Mouse (Mus musculus) CH12.LX (cell line): Measurements from ENCODE around the gene Chrm3. TPM values are rescaled to one million over a fixed set of nuclear protein-coding genes. Genes with fewer than 3 reads are reported as not detected.

Experiments
- DNase-seq: peaks from one replicate; pipeline ENCODE4 v3.0.0-alpha.2; 2013; ENCODE audit errors: extremely low read depth
- H3K27ac ChIP-seq: 2 replicates; pipeline ENCODE4 v1.5.1; 2012; ENCODE audit warnings: low read depth, mild to moderate bottlenecking, control low read depth, moderate library complexity; ENCODE audit not compliant: insufficient read depth
- H3K27me3 ChIP-seq: replicated peaks from 2 replicates; pipeline ENCODE3; 2012; ENCODE audit warnings: inconsistent platforms
- H3K36me3 ChIP-seq, 2 experiments: replicated peaks in 1 of 2; 2 replicates each; pipeline versions ENCODE3 to v1.6.1; 2012; ENCODE audit warnings: inconsistent platforms in 1 of 2, low read length in 1 of 2, mild to moderate bottlenecking in 1 of 2, mixed read lengths in 1 of 2, moderate library complexity in 1 of 2; ENCODE audit not compliant: control insufficient read depth in 1 of 2, insufficient read depth in 1 of 2
- H3K4me1 ChIP-seq, 2 experiments: 2 replicates each; pipeline ENCODE4 v1.6.1; 2012; ENCODE audit warnings: inconsistent platforms in 1 of 2, moderate library complexity in 1 of 2; ENCODE audit not compliant: insufficient read depth in 2 of 2, control insufficient read depth in 1 of 2
- H3K4me2 ChIP-seq: 2 replicates; pipeline ENCODE4 v1.6.1; 2012; ENCODE audit warnings: low read depth, mild to moderate bottlenecking, control low read depth; ENCODE audit not compliant: poor library complexity, insufficient read depth, severe bottlenecking
- H3K4me3 ChIP-seq, 3 experiments: fragments of 150-350 bp in 1 of 3; sonication (generic) in 1 of 3; replicated peaks in 1 of 3; 2 replicates each; pipeline versions ENCODE3 to v1.5.1; 2011 to 2012; ENCODE audit warnings: low read depth in 2 of 3, low read length in 2 of 3, mild to moderate bottlenecking in 2 of 3, moderate library complexity in 2 of 3, control low read depth in 1 of 3, improper control_type of control experiment in 1 of 3, inconsistent platforms in 1 of 3, mixed read lengths in 1 of 3; ENCODE audit not compliant: poor library complexity in 1 of 3
- H3K79me2 ChIP-seq: replicated peaks from 2 replicates; pipeline ENCODE4 v1.6.1; 2012; ENCODE audit warnings: mild to moderate bottlenecking, moderate library complexity; ENCODE audit not compliant: control insufficient read depth, poor library complexity, insufficient read depth, severe bottlenecking; ENCODE audit errors: extremely low read depth
- H3K9ac ChIP-seq: 2 replicates; pipeline ENCODE4 v1.6.1; 2012; ENCODE audit warnings: low read depth, mild to moderate bottlenecking, control low read depth, moderate library complexity; ENCODE audit not compliant: insufficient read depth
- H3K9me3 ChIP-seq: replicated peaks from 2 replicates; pipeline ENCODE3; 2012; ENCODE audit warnings: low read length, inconsistent platforms, mixed read lengths
- BHLHE40 ChIP-seq: IDR thresholded peaks from 2 replicates; pipeline ENCODE4 v1.6.1; 2011; ENCODE audit warnings: mild to moderate bottlenecking, low read depth, low read length, improper control_type of control experiment
- CHD1 ChIP-seq: IDR thresholded peaks from 2 replicates; pipeline ENCODE4 v1.6.1; 2012; ENCODE audit warnings: low read depth, low read length, improper control_type of control experiment, inconsistent platforms
- ETS1 ChIP-seq: conservative IDR thresholded peaks from 2 replicates; pipeline ENCODE4 v1.6.1; 2012; ENCODE audit warnings: low read depth, mild to moderate bottlenecking, inconsistent platforms, low read length, improper control_type of control experiment, moderate library complexity
- GABPA ChIP-seq: IDR thresholded peaks from 2 replicates; pipeline ENCODE4 v1.6.1; 2012; ENCODE audit warnings: low read depth, low read length, improper control_type of control experiment, inconsistent platforms; ENCODE audit not compliant: insufficient replicate concordance
- KAT2A ChIP-seq: IDR thresholded peaks from 2 replicates; pipeline ENCODE4 v1.6.1; 2012; ENCODE audit warnings: low read length, improper control_type of control experiment, inconsistent platforms; ENCODE audit not compliant: insufficient replicate concordance
- MAFK ChIP-seq: IDR thresholded peaks from 2 replicates; pipeline ENCODE4 v1.6.1; 2011; ENCODE audit warnings: low read length, improper control_type of control experiment; ENCODE audit not compliant: insufficient replicate concordance
- MAX ChIP-seq: IDR thresholded peaks from 2 replicates; pipeline ENCODE4 v1.6.1; 2011; ENCODE audit warnings: low read length, improper control_type of control experiment
- MAZ ChIP-seq: IDR thresholded peaks from 2 replicates; pipeline ENCODE4 v1.6.1; 2012; ENCODE audit warnings: low read depth, mild to moderate bottlenecking, inconsistent platforms, low read length, improper control_type of control experiment, moderate library complexity
- MYC ChIP-seq: IDR thresholded peaks from 2 replicates; pipeline ENCODE4 v1.6.1; 2011; ENCODE audit warnings: low read depth, mild to moderate bottlenecking, improper control_type of control experiment, low read length
- NELFE ChIP-seq: IDR thresholded peaks from 2 replicates; pipeline ENCODE4 v1.6.1; 2011; ENCODE audit warnings: low read depth, low read length, improper control_type of control experiment
- PAX5 ChIP-seq: IDR thresholded peaks from 2 replicates; pipeline ENCODE4 v1.6.1; 2012; ENCODE audit warnings: low read length, inconsistent platforms, mixed read lengths
- RCOR1 ChIP-seq: conservative IDR thresholded peaks from 2 replicates; pipeline ENCODE4 v1.6.1; 2012; ENCODE audit warnings: low read depth, mild to moderate bottlenecking, inconsistent platforms, low read length, improper control_type of control experiment
- USF1 ChIP-seq: IDR thresholded peaks from 2 replicates; pipeline ENCODE4 v1.6.1; 2014; ENCODE audit warnings: low read depth, mild to moderate bottlenecking, inconsistent platforms, low read length, improper control_type of control experiment
- USF2 ChIP-seq: conservative IDR thresholded peaks from 2 replicates; pipeline ENCODE4 v1.6.1; 2011; ENCODE audit warnings: low read depth, low read length, improper control_type of control experiment
- ZC3H11A ChIP-seq: IDR thresholded peaks from 2 replicates; pipeline ENCODE4 v1.6.1; 2012; ENCODE audit warnings: low read depth, mild to moderate bottlenecking, inconsistent platforms, low read length, improper control_type of control experiment
- ZKSCAN1 ChIP-seq: IDR thresholded peaks from 2 replicates; pipeline ENCODE4 v1.6.1; 2012; ENCODE audit warnings: low read depth, inconsistent platforms, low read length, improper control_type of control experiment, borderline replicate concordance
- dilution Hi-C: fragments of 300-500 bp; cut with MboI; formaldehyde crosslinking; loops from 2 replicates; pipeline ENCODE4 v1.14.3; 2020; ENCODE audit warnings: low sequenced_read_pairs; ENCODE audit not compliant: extremely low pct_unique_long_range_greater_than_20kb, extremely low pct_ligation_motif_present
- in situ Hi-C: fragments of 300-500 bp; cut with MboI; formaldehyde crosslinking; loops from 3 replicates; pipeline ENCODE4 v1.14.3; 2019; ENCODE audit warnings: low sequenced_read_pairs, low pct_ligation_motif_present, low pct_unique_long_range_greater_than_20kb, mixed read lengths
- polyA plus RNA-seq: library from polyadenylated mRNA; unstranded; fragments of >175 nt; gene quantifications from 2 replicates; pipeline ENCODE4 v1.2.1, GENCODE M21; 2012; ENCODE audit warnings: low read depth; ENCODE audit not compliant: insufficient read length
- total RNA-seq, 2 experiments: library from RNA; depleted of rRNA; stranded (reverse); fragments of 300-350 nt in 1 of 2; fragments of >200 nt in 1 of 2; gene quantifications; 2 replicates each; pipeline ENCODE4 v1.2.3; 2012 to 2014

The Chrm3 gene
- total and polyA plus RNA-seq, 3 experiments: not detected

- in situ Hi-C loops: no loop called here
- H3K27me3 ChIP-seq: no peaks in the 10 kb centered on the region
- no peaks in the 10 kb centered on the region for H3K4me1 ChIP-seq
- no peaks in the 10 kb centered on the region for H3K79me2 ChIP-seq
- H3K4me2 ChIP-seq: no peak overlapping the region
- H3K27ac ChIP-seq: no peak overlapping the region
- no peak for DNase-seq
- no peak for TF ChIP-seq MAZ
- TF ChIP-seq BHLHE40: no peak
- TF ChIP-seq USF1: no peak
- TF ChIP-seq MAFK: no peak
- TF ChIP-seq USF2: no peak
- TF ChIP-seq ZKSCAN1: no peak
- TF ChIP-seq KAT2A: no peak
- TF ChIP-seq GABPA: no peak
- TF ChIP-seq RCOR1: no peak
- TF ChIP-seq MYC: no peak
- no peak for TF ChIP-seq MAX
- no peak for TF ChIP-seq PAX5
- TF ChIP-seq ETS1: no peak
- no peak for TF ChIP-seq NELFE
- TF ChIP-seq, all 38 proteins: peak for 0
- Histone ChIP-seq H3K36me3 (no peaks in the 10 kb centered on the region), H3K9ac (no peak overlapping the region), H3K4me3 (no peak overlapping the region), H3K9me3 (no peaks in the 10 kb centered on the region)
- dilution Hi-C loops: no loop called here
Observed at GRCm38 (mm10) chr13:9938798-9939485, 421.7 kb downstream of the Chrm3 start.

GRCm38 (mm10) chr13:9932714-9933113 is 427.9 kb downstream of the Chrm3 start:
- DNase-seq: no peak
- no peak overlapping the region for H3K9ac ChIP-seq
- no peak overlapping the region for H3K4me3 ChIP-seq
- H3K9me3 ChIP-seq: no peaks in the 10 kb centered on the region
- no peaks in the 10 kb centered on the region for H3K36me3 ChIP-seq
- H3K27me3 ChIP-seq: no peaks in the 10 kb centered on the region
- TF ChIP-seq CHD1: no peak
- no peak for TF ChIP-seq ZC3H11A
- dilution Hi-C loops (no loop called here), in situ Hi-C loops (no loop called here)
- no peak overlapping the region for H3K4me2 ChIP-seq
- H3K79me2 ChIP-seq: no peaks in the 10 kb centered on the region
- H3K4me1 ChIP-seq: peaks cover 6 to 10% of the 10 kb centered on the region in 2 experiments; a peak in 3 of 4 replicates
- H3K27ac ChIP-seq: no peak overlapping the region
